ENCODE assay signal across 8 mouse cellular contexts in the genomic region with DNA sequence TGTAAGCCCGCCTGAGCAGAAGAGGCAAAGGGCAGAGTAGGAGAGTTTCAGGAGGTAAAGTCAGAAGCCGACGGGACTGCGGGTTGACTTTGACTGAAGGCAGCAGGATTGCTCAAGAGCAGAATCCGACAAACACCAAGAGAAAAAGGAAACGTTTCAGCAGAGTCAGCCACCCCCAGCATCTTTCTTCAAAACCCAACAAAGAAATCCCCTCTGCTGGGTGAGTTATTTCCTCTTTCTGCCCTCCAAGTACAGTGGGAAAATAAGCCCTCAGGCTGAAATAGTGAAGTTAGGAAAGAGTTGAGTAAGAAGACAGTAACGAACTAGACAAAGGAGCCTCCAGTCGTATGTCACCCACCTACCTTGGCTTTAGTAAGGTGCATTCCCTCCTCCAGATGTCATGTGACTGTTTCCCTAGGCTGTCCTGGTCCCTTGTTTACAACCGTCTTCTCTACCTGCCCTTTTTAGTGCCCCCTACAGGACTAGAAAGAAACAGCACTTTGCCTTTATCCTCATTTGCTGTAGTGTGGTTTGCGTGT.
DNase-seq lines count a peak whose midpoint lies in the region; ATAC-seq and TF ChIP-seq lines count a peak whose summit lies in the region.

No protein-coding gene starts in this region.

- no peak overlapping the region for H3K27ac ChIP-seq in intestine, postnatal 0 days (ENCODE audit: low read depth, low read length)
- no peak overlapping the region for H3K27ac ChIP-seq in lung, postnatal 0 days (ENCODE audit: low read length)
- peak overlapping the region; percentile 12 for H3K27ac ChIP-seq in stomach, embryonic 16.5 days (ENCODE audit: low read length)

- H3K9me3 ChIP-seq in erythroblast, embryonic 14.5 days (ENCODE audit: control insufficient read depth, low read length): no peaks in the 10 kb centered on the region
- H3K9me3 ChIP-seq in intestine, postnatal 0 days (ENCODE audit: control insufficient read depth): no peaks in the 10 kb centered on the region
- no peaks in the 10 kb centered on the region for H3K9me3 ChIP-seq in lung, postnatal 0 days (ENCODE audit: low read length)
- no peaks in the 10 kb centered on the region for H3K9me3 ChIP-seq in stomach, embryonic 16.5 days (replicated peaks; ENCODE audit: control insufficient read depth, low read length)

- H3K27me3 ChIP-seq in erythroblast, embryonic 14.5 days (ENCODE audit: control insufficient read depth): peaks cover 26% of the 10 kb centered on the region
- no peaks in the 10 kb centered on the region for H3K27me3 ChIP-seq in intestine, postnatal 0 days (replicated peaks; ENCODE audit: control insufficient read depth, insufficient read depth, low read length)
- no peaks in the 10 kb centered on the region for H3K27me3 ChIP-seq in lung, postnatal 0 days (replicated peaks; ENCODE audit: insufficient read depth, low read length)
- peaks cover 3% of the 10 kb centered on the region; the same call in 1 of the 2 replicates for H3K27me3 ChIP-seq in stomach, embryonic 16.5 days (ENCODE audit: control insufficient read depth, insufficient read depth, low read length)

- peak; percentile 82 for TF ChIP-seq CTCF in intestine, postnatal 0 days (IDR thresholded peaks at IDR 0.05; ENCODE audit: low read depth)
- peak; percentile 81 for TF ChIP-seq CTCF in lung, postnatal 0 days (IDR thresholded peaks at IDR 0.05)

- peak overlapping the region; percentile 35 for H3K4me2 ChIP-seq in intestine, postnatal 0 days (replicated peaks; ENCODE audit: low read depth)
- peak overlapping the region; percentile 17; the same call in 1 of the 2 replicates for H3K4me2 ChIP-seq in lung, postnatal 0 days (replicated peaks; ENCODE audit: low read depth, low read length)
- H3K4me2 ChIP-seq in stomach, embryonic 16.5 days (ENCODE audit: low read depth, low read length): no peak overlapping the region

- 37% methylated on average over 10 of the region's 10 CpGs for WGBS in intestine, postnatal 0 days
- 35% methylated on average over 10 of the region's 10 CpGs for WGBS in lung, postnatal 0 days
- WGBS in stomach, embryonic 16.5 days: 48% methylated on average over 10 of the region's 10 CpGs

- peak; percentile 64 for ATAC-seq in intestine, postnatal 0 days
- peak; percentile 53 for ATAC-seq in lung, postnatal 0 days
- no peak; the same call in 1 of the 2 replicates for ATAC-seq in stomach, embryonic 16.5 days (ENCODE audit: insufficient read depth, low FRiP score)

- no peaks in the 10 kb centered on the region for H3K36me3 ChIP-seq in erythroblast, embryonic 14.5 days (ENCODE audit: control insufficient read depth)
- no peaks in the 10 kb centered on the region for H3K36me3 ChIP-seq in intestine, postnatal 0 days (ENCODE audit: control insufficient read depth, insufficient read depth)
- H3K36me3 ChIP-seq in lung, postnatal 0 days (ENCODE audit: insufficient read depth, low read length): no peaks in the 10 kb centered on the region
- H3K36me3 ChIP-seq in stomach, embryonic 16.5 days (ENCODE audit: control insufficient read depth, insufficient read depth, low read length): no peaks in the 10 kb centered on the region

- peak; percentile 85 for DNase-seq in layer of hippocampus, adult 9-11 months
- no peak for DNase-seq in layer of hippocampus, postnatal 25 days (ENCODE audit: extremely low spot score in 1 of 2, low spot score in 1 of 2)
- peak; percentile 57 for DNase-seq in T-cell, adult 2 months (ENCODE audit: low spot score)
- DNase-seq in lung, postnatal 0 days (ENCODE audit: low spot score): peak; percentile 74
- DNase-seq in cerebellum, postnatal 4 days (ENCODE audit: low spot score in 2 of 2): no peak

- H3K4me1 ChIP-seq in erythroblast, embryonic 14.5 days (ENCODE audit: control insufficient read depth): no peaks in the 10 kb centered on the region; the same call in 1 of the 2 replicates
- peaks cover 7% of the 10 kb centered on the region; the same call in 1 of the 2 replicates for H3K4me1 ChIP-seq in intestine, postnatal 0 days (replicated peaks; ENCODE audit: control insufficient read depth, insufficient read depth, low read length)
- no peaks in the 10 kb centered on the region; the same call in 1 of the 2 replicates for H3K4me1 ChIP-seq in lung, postnatal 0 days (ENCODE audit: insufficient read depth, low read depth, low read length)
- H3K4me1 ChIP-seq in stomach, embryonic 16.5 days (ENCODE audit: control insufficient read depth, insufficient read depth, low read length): peaks cover 6% of the 10 kb centered on the region

- peak overlapping the region; percentile 16 for H3K4me3 ChIP-seq in erythroblast, embryonic 14.5 days (replicated peaks)
- H3K4me3 ChIP-seq in intestine, postnatal 0 days (ENCODE audit: low read depth, low read length): no peak overlapping the region
- H3K4me3 ChIP-seq in lung, postnatal 0 days (ENCODE audit: low read depth, low read length): no peak overlapping the region
- H3K4me3 ChIP-seq in stomach, embryonic 16.5 days (replicated peaks; ENCODE audit: low read length): no peak overlapping the region

- no peak for TF ChIP-seq EP300 in lung, postnatal 0 days (IDR thresholded peaks at IDR 0.05)

- H3K9ac ChIP-seq in intestine, postnatal 0 days (ENCODE audit: low read depth, low read length): no peak overlapping the region
- no peak overlapping the region for H3K9ac ChIP-seq in lung, postnatal 0 days (replicated peaks; ENCODE audit: low read depth)
- no peak overlapping the region for H3K9ac ChIP-seq in stomach, embryonic 16.5 days (ENCODE audit: low read length)

Comparison
In these comparisons a context has a peak if more than half of its experiments do, and no peak if none do; other contexts are left out.
1. DNase-seq: peak in layer of hippocampus, adult 9-11 months (single experiment), T-cell, adult 2 months (single experiment) and lung, postnatal 0 days (single experiment); none in layer of hippocampus, postnatal 25 days (0 of 2) and cerebellum, postnatal 4 days (0 of 2).